Comparison of ENCODE assay signal across 34 mouse cellular contexts in the genomic region with DNA sequence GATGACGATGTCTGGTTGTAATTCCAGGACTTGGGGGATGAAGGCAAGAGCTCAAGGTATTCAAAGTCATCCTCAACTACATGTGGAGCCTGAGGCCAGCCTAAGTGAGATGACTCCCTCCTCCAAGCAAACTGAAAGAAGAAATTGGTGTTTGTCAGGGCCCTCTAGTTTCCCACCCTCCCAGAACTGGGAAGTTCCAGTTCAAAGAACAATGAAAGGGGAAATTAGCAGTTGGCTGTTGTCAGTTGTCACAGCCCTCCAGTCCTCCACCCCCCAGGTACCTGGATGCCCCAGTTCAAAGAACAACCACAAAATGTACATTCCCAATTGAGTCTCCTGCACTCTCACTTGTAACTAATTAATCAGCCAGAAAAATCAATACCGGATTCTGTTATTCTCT. TPM values are rescaled to one million over a fixed set of nuclear protein-coding genes. Genes with fewer than 3 reads are reported as not detected.
"Had no signal": no experiment of that assay in that cellular context is flagged by ENCODE, and none has a peak within 500 bp of the region (broad histone marks: within the 10 kb centered on the region; RNA-seq: fewer than 3 reads in every experiment).

No protein-coding gene starts in this region.

- H3K27me3 ChIP-seq: heart, embryonic 12.5 days; hindbrain, embryonic 12.5 days; intestine, embryonic 15.5 days; limb, embryonic 13.5 days; limb, embryonic 15.5 days; liver, embryonic 12.5 days had no signal

- H3K27ac ChIP-seq: gastrocnemius, adult 2 months; heart, embryonic 10.5 days; hindbrain, embryonic 10.5 days; hindbrain, embryonic 12.5 days; hindbrain, embryonic 14.5 days; intestine, embryonic 15.5 days; layer of hippocampus, adult 2 months; limb, embryonic 13.5 days; limb, embryonic 15.5 days; liver, embryonic 12.5 days; liver, embryonic 14.5 days had no signal

- H3K4me3 ChIP-seq: gastrocnemius, adult 2 months; heart, embryonic 10.5 days; heart, embryonic 12.5 days; hindbrain, embryonic 10.5 days; hindbrain, embryonic 12.5 days; intestine, embryonic 15.5 days; layer of hippocampus, adult 2 months; limb, embryonic 13.5 days; limb, embryonic 15.5 days; liver, embryonic 12.5 days had no signal

- H3K36me3 ChIP-seq: hindbrain, embryonic 10.5 days; hindbrain, embryonic 12.5 days; intestine, embryonic 15.5 days; limb, embryonic 13.5 days; limb, embryonic 15.5 days; liver, embryonic 12.5 days had no signal

- DNase-seq: gastrocnemius, adult 2 months; gastrocnemius, postnatal 10 days; gastrocnemius, postnatal 25 days; heart, postnatal 10 days; heart, postnatal 4 days; kidney, adult 18-20 months; kidney, adult 8-10 months; kidney, postnatal 10 days; kidney, postnatal 25 days; kidney, postnatal 4 days; layer of hippocampus, adult 9-11 months; layer of hippocampus, postnatal 36 days; left cerebral cortex, postnatal 4 days had no signal

- H3K4me1 ChIP-seq: heart, embryonic 12.5 days; hindbrain, embryonic 10.5 days; hindbrain, embryonic 12.5 days; intestine, embryonic 15.5 days; limb, embryonic 13.5 days; limb, embryonic 15.5 days; liver, embryonic 12.5 days had no signal

- H3K9ac ChIP-seq: heart, embryonic 12.5 days; hindbrain, embryonic 12.5 days; hindbrain, embryonic 14.5 days; intestine, embryonic 15.5 days; limb, embryonic 13.5 days; limb, embryonic 15.5 days; liver, embryonic 12.5 days; liver, embryonic 14.5 days had no signal

- H3K9me3 ChIP-seq: heart, embryonic 10.5 days; heart, embryonic 12.5 days; hindbrain, embryonic 10.5 days; hindbrain, embryonic 12.5 days; intestine, embryonic 15.5 days; limb, embryonic 15.5 days; liver, embryonic 12.5 days had no signal

RNA-seq across cellular contexts. Expression of a gene that starts 9.1 kb away (rescaled TPM):
- total RNA-seq: gastrocnemius, adult 2 months; gastrocnemius, postnatal 25 days; heart, adult 8-10 months; heart, postnatal 10 days; heart, postnatal 25 days; heart, postnatal 4 days; layer of hippocampus, adult 2 months; layer of hippocampus, postnatal 14 days; layer of hippocampus, postnatal 36 days; left cerebral cortex, adult 18-20 months; left cerebral cortex, adult 8-10 months; left cerebral cortex, postnatal 10 days; left cerebral cortex, postnatal 25 days; left cerebral cortex, postnatal 4 days had no signal
- polyA plus RNA-seq: heart, embryonic 14.5 days; hindbrain, embryonic 10.5 days; hindbrain, embryonic 12.5 days; hindbrain, embryonic 14.5 days; hindbrain, embryonic 16.5 days; inflammation-experienced regulatory T-cells, adult 6 months had no signal
